Mouse (Mus musculus): ENCODE measurements around the gene Adh5. TPM values are rescaled to one million over a fixed set of nuclear protein-coding genes. Genes with fewer than 3 reads are reported as not detected.

Gene Adh5
- total and polyA plus RNA-seq, 3 experiments, result 40.7 to 82.3 (median 74.1) TPM

DNA sequence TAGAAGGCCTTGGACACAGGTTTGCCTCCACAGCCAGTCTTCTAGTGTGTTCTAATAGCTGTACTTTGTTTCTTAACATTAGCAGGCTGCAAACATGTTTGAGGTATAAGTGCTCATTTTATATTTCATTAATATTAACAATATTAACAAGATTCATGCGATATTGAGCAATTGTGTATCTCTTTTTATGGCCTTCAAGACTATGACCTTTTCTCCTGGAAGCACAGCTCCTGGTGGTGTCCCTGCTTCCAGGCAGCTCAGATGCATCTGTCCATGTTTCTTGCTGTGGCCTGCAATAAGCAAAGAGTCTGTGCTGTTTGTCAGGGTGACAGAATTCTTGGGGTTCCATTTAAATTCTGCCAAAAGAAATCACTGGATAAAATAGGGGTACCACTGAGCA lies 33.3 kb upstream of the Adh5 start:
- no peak for DNase-seq
- no peaks in the 10 kb centered on the region for H3K36me3 ChIP-seq (ENCODE audit: control insufficient read depth, insufficient read depth, low read length)
- no peaks in the 10 kb centered on the region; the same call in 1 of the 2 replicates for H3K4me1 ChIP-seq (ENCODE audit: control insufficient read depth, insufficient read depth, low read length)
- no peaks in the 10 kb centered on the region for H3K27me3 ChIP-seq (ENCODE audit: control insufficient read depth, insufficient read depth, low read length)
- TF ChIP-seq POLR2A (IDR thresholded peaks at IDR 0.05; ENCODE audit: insufficient read depth, low read depth, low read length), result no peak
- no peaks in the 10 kb centered on the region for H3K79me2 ChIP-seq (replicated peaks; ENCODE audit: control insufficient read depth, insufficient read depth, low read length)
- no peak overlapping the region for H3K27ac ChIP-seq
- WGBS, result 68% methylated on average over 1 of the region's 1 CpGs
- H3K4me3 ChIP-seq, result no peak overlapping the region
- intact Hi-C loops (cut with DNase I), result no loop called here
- H3K9ac ChIP-seq (ENCODE audit: low read depth, low read length), result no peak overlapping the region

DNA sequence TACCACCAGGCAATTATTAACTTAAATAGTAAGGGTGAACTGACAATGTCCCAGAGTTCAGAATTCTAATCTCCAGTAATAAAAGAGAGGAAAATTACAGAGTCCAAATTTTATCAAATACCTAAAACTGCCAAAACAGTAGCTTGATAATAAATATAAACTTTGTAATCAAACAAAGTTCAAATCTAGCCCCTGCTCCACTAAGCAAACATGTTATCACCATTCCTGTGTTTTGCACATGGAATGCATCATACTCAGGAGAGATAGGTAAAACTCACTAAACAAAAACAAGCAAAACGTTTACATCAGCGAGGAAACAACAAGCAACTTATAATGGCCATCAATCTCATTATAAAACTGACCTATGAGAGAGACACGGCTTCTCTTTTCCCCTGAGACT lies 32.7 kb upstream of the Adh5 start:
- Histone ChIP-seq H3K79me2 (replicated peaks; ENCODE audit: control insufficient read depth, insufficient read depth, low read length) (no peaks in the 10 kb centered on the region), H3K9ac (ENCODE audit: low read depth, low read length) (no peak overlapping the region), H3K27ac (no peak overlapping the region), H3K4me1 (ENCODE audit: control insufficient read depth, insufficient read depth, low read length) (no peaks in the 10 kb centered on the region), H3K27me3 (ENCODE audit: control insufficient read depth, insufficient read depth, low read length) (no peaks in the 10 kb centered on the region), H3K36me3 (ENCODE audit: control insufficient read depth, insufficient read depth, low read length) (no peaks in the 10 kb centered on the region), H3K4me3 (no peak overlapping the region)
- DNase-seq, result no peak
- intact Hi-C loops (cut with DNase I), result no loop called here
- 72% methylated on average over 3 of the region's 3 CpGs for WGBS
- TF ChIP-seq EP300 (IDR thresholded peaks at IDR 0.05; ENCODE audit: insufficient read depth, low read depth, low read length) (no peak), CTCF (IDR thresholded peaks at IDR 0.05) (no peak), POLR2A (IDR thresholded peaks at IDR 0.05; ENCODE audit: insufficient read depth, low read depth, low read length) (no peak)

DNA sequence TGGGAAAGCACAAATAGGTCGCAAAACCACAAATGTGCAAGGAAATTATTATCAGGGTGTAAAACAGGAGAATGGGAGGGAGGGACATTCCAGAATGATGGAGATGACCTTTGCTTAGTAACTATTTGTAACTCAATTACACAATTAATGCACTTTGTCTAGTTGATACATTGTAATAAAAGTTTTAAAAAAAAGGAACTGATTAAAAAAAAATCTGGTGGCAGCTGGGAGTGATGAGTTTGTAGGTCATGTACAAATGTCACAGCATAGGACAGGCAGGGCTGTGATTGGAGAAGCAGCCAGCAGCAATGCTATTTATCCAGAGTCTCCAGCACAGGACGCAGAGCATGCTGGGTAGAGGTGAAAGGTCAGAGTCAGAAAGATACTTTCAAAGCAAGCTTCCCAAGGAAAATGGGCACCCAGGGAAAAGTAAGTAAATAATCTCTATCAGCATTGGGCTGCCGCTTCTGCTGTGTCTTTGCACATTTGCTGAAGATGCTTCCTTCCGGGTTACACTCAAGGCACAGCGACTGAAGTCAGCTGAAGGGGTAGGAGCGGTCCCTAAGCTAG lies 27.7 kb upstream of the Adh5 start, which contains the start of gene Adh4:
TSS of gene Adh4 (plus strand) at position 346 of the 570 bp plus-strand sequence.
- no peaks in the 10 kb centered on the region for H3K4me1 ChIP-seq (ENCODE audit: control insufficient read depth, insufficient read depth, low read length)
- no peaks in the 10 kb centered on the region for H3K36me3 ChIP-seq (ENCODE audit: control insufficient read depth, insufficient read depth, low read length)
- intact Hi-C loops (cut with DNase I), result no loop called here
- H3K9ac ChIP-seq (ENCODE audit: low read depth, low read length), result no peak within 1 kb of the TSS
- DNase-seq, result no peak
- H3K4me3 ChIP-seq, result no peak within 1 kb of the TSS
- 73% methylated on average over 6 of the region's 6 CpGs for WGBS
- no peak within 1 kb of the TSS for H3K27ac ChIP-seq
- H3K79me2 ChIP-seq (replicated peaks; ENCODE audit: control insufficient read depth, insufficient read depth, low read length), result no peaks in the 10 kb centered on the region
- no peaks in the 10 kb centered on the region for H3K27me3 ChIP-seq (ENCODE audit: control insufficient read depth, insufficient read depth, low read length)
- no peak for TF ChIP-seq EP300 (IDR thresholded peaks at IDR 0.05; ENCODE audit: insufficient read depth, low read depth, low read length)
- TF ChIP-seq POLR2A (IDR thresholded peaks at IDR 0.05; ENCODE audit: insufficient read depth, low read depth, low read length), result no peak
- TF ChIP-seq CTCF (IDR thresholded peaks at IDR 0.05), result no peak

- Histone ChIP-seq H3K36me3 (ENCODE audit: control insufficient read depth, insufficient read depth, low read length) (no peaks in the 10 kb centered on the region), H3K4me3 (no peak overlapping the region), H3K27me3 (ENCODE audit: control insufficient read depth, insufficient read depth, low read length) (no peaks in the 10 kb centered on the region), H3K4me1 (ENCODE audit: control insufficient read depth, insufficient read depth, low read length) (no peaks in the 10 kb centered on the region), H3K79me2 (replicated peaks; ENCODE audit: control insufficient read depth, insufficient read depth, low read length) (no peaks in the 10 kb centered on the region), H3K27ac (no peak overlapping the region), H3K9ac (ENCODE audit: low read depth, low read length) (no peak overlapping the region)
- intact Hi-C loops (cut with DNase I), result no loop called here
- TF ChIP-seq EP300 (IDR thresholded peaks at IDR 0.05; ENCODE audit: insufficient read depth, low read depth, low read length), result no peak
- no peak for TF ChIP-seq CTCF (IDR thresholded peaks at IDR 0.05)
- TF ChIP-seq POLR2A (IDR thresholded peaks at IDR 0.05; ENCODE audit: insufficient read depth, low read depth, low read length), result no peak
- no peak for DNase-seq
- WGBS, result 77% methylated on average over 6 of the region's 6 CpGs
Measured at GRCm38 (mm10) chr3:138419369-138419768, 23.5 kb upstream of the Adh5 start.

- no peak for DNase-seq
- H3K4me1 ChIP-seq (ENCODE audit: control insufficient read depth, insufficient read depth, low read length), result no peaks in the 10 kb centered on the region
- no peak overlapping the region for H3K4me3 ChIP-seq
- TF ChIP-seq EP300 (IDR thresholded peaks at IDR 0.05; ENCODE audit: insufficient read depth, low read depth, low read length) (no peak), CTCF (IDR thresholded peaks at IDR 0.05) (no peak), POLR2A (IDR thresholded peaks at IDR 0.05; ENCODE audit: insufficient read depth, low read depth, low read length) (no peak)
- H3K27me3 ChIP-seq (ENCODE audit: control insufficient read depth, insufficient read depth, low read length), result no peaks in the 10 kb centered on the region
- no peaks in the 10 kb centered on the region for H3K79me2 ChIP-seq (replicated peaks; ENCODE audit: control insufficient read depth, insufficient read depth, low read length)
- WGBS, result 94% methylated on average over 3 of the region's 3 CpGs
- intact Hi-C loops (cut with DNase I), result no loop called here
- H3K36me3 ChIP-seq (ENCODE audit: control insufficient read depth, insufficient read depth, low read length), result no peaks in the 10 kb centered on the region
- H3K9ac ChIP-seq (ENCODE audit: low read depth, low read length), result no peak overlapping the region
- no peak overlapping the region for H3K27ac ChIP-seq
Measured at GRCm38 (mm10) chr3:138420385-138420784, 22.5 kb upstream of the Adh5 start.

- Histone ChIP-seq H3K9ac (ENCODE audit: low read depth, low read length) (no peak overlapping the region), H3K27ac (no peak overlapping the region), H3K36me3 (ENCODE audit: control insufficient read depth, insufficient read depth, low read length) (no peaks in the 10 kb centered on the region), H3K4me3 (no peak overlapping the region), H3K4me1 (ENCODE audit: control insufficient read depth, insufficient read depth, low read length) (no peaks in the 10 kb centered on the region), H3K79me2 (replicated peaks; ENCODE audit: control insufficient read depth, insufficient read depth, low read length) (no peaks in the 10 kb centered on the region), H3K27me3 (ENCODE audit: control insufficient read depth, insufficient read depth, low read length) (no peaks in the 10 kb centered on the region)
- intact Hi-C loops (cut with DNase I), result no loop called here
- no peak for DNase-seq
- 52% methylated on average over 2 of the region's 2 CpGs for WGBS
- TF ChIP-seq EP300 (IDR thresholded peaks at IDR 0.05; ENCODE audit: insufficient read depth, low read depth, low read length), result no peak
- no peak for TF ChIP-seq POLR2A (IDR thresholded peaks at IDR 0.05; ENCODE audit: insufficient read depth, low read depth, low read length)
- TF ChIP-seq CTCF (IDR thresholded peaks at IDR 0.05), result no peak
Measured at GRCm38 (mm10) chr3:138423664-138424063, 19.2 kb upstream of the Adh5 start.

Data from heart, adult 2 months (tissue).